ENCODE assay signal across 15 mouse cellular contexts in the genomic region with DNA sequence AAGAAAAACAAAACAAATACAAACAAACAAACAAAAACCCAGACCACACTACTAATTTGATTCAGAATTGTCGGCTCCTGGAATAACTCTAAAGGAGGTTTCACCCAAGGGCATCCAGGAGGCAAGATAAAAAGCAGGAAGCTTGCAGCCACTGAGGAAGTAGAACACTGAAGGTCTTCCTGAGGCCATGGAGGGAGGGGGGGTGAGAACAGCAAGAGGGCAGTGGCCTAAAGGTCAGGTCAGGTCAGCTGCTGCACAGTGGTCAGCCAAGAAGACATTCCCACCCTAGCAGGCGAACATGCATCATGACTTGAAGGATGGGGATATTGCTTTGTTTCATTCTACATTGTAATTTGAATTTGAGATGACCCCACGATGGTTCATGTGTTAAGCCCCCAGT. TPM values are rescaled to one million over a fixed set of nuclear protein-coding genes. Genes with fewer than 3 reads are reported as not detected.
A peak's percentile ranks its signal among the peaks of the same experiment; 100 is the strongest.
DNase-seq lines count a peak whose midpoint lies in the region.
"Had no signal": no experiment of that assay in that cellular context is flagged by ENCODE, and none has a peak within 500 bp of the region (broad histone marks: within the 10 kb centered on the region; RNA-seq: fewer than 3 reads in every experiment).

No protein-coding gene starts in this region.

- peak overlapping the region; percentile 76 for H3K4me3 ChIP-seq in megakaryocyte, embryonic 14.5 days (replicated peaks)
- H3K4me3 ChIP-seq: forebrain, embryonic 13.5 days; hindbrain, embryonic 15.5 days; left cerebral cortex, adult 2 months; liver, embryonic 15.5 days had no signal

- no peaks in the 10 kb centered on the region for H3K36me3 ChIP-seq in megakaryocyte, embryonic 14.5 days (replicated peaks; ENCODE audit: low read length)
- H3K36me3 ChIP-seq: hindbrain, embryonic 15.5 days; liver, embryonic 15.5 days had no signal

- intact Hi-C loops in heart, postnatal 10 days (cut with DNase I), result no loop called here

- peak; percentile 17 to 24 for DNase-seq in heart, adult 9 months (ENCODE audit: low spot score in 2 of 2)
- no peak for DNase-seq in heart, postnatal 10 days
- peak; percentile 28 to 33 for DNase-seq in lung, adult 18-20 months
- no peak for DNase-seq in lung, postnatal 4 days
- peak; percentile 14 to 58 for DNase-seq in adrenal gland, postnatal 36 days
- DNase-seq in cerebellum, adult 11-12 months, result no peak
- DNase-seq: cerebellum, adult 9-10 months; gastrocnemius, postnatal 25 days; right cerebral cortex, postnatal 25 days; thymus, postnatal 14 days had no signal

- no peaks in the 10 kb centered on the region for H3K9me3 ChIP-seq in megakaryocyte, embryonic 14.5 days
- H3K9me3 ChIP-seq: forebrain, embryonic 13.5 days; hindbrain, embryonic 15.5 days; liver, embryonic 15.5 days had no signal

- H3K4me1 ChIP-seq in megakaryocyte, embryonic 14.5 days, result peaks cover 72% of the 10 kb centered on the region
- H3K4me1 ChIP-seq: liver, embryonic 15.5 days had no signal

- no peaks in the 10 kb centered on the region for H3K27me3 ChIP-seq in megakaryocyte, embryonic 14.5 days (replicated peaks)
- H3K27me3 ChIP-seq: forebrain, embryonic 13.5 days; hindbrain, embryonic 15.5 days; liver, embryonic 15.5 days had no signal

RNA-seq across cellular contexts. Expression of a gene that starts 17.1 kb away (rescaled TPM):
- 10 to 100 TPM; 50.2 to 54.0 TPM for total RNA-seq in heart, postnatal 10 days (2021)
- total RNA-seq in adrenal gland, postnatal 36 days (2021), result 10 to 100 TPM; 35.8 to 59.6 TPM
- polyA plus RNA-seq in megakaryocyte, embryonic 14.5 days (2012; ENCODE audit: insufficient read depth, low replicate concordance), result 18.9 TPM in 1 of 2 replicates, not detected in the other

Comparison
In these comparisons a context has a peak if more than half of its experiments do, and no peak if none do; other contexts are left out.
1. DNase-seq: peak in heart, adult 9 months (2 of 2), lung, adult 18-20 months (2 of 2) and adrenal gland, postnatal 36 days (2 of 2); none in heart, postnatal 10 days (0 of 2), lung, postnatal 4 days (0 of 2) and cerebellum, adult 11-12 months (single experiment).